12 mouse cellular contexts compared by ENCODE assay signal in the genomic region with DNA sequence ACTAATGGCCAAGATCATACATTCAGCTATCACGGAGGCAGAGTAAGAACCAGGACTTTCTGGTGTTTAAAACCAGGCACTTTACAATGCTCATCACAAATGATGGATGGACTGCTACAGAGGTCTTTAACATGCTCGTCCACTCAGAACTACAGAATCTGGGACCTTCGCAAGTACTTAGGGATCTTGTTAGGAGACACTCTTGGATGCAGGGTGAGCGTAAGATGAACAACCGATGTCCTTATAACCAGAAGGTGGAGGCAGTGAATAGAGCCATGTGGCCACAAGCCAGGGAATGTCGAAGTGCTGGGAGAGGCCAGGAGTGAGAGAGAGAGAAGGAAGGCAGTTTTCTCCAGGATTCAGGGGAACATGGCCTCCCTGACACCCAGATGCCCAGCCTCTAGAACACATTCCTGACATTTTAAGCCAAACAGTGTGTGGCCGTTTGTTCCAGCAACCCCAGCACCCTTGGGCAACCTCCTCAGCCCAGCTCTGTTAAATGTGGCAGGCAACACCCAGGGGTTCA.
A peak's percentile ranks its signal among the peaks of the same experiment; 100 is the strongest.
DNase-seq lines count a peak whose midpoint lies in the region; ATAC-seq lines count a peak whose summit lies in the region.
"Had no signal": no experiment of that assay in that cellular context is flagged by ENCODE, and none has a peak within 500 bp of the region (broad histone marks: within the 10 kb centered on the region; RNA-seq: fewer than 3 reads in every experiment).

No protein-coding gene starts in this region.

- H3K4me2 ChIP-seq in limb, embryonic 12.5 days = no peak overlapping the region
- H3K4me2 ChIP-seq in heart, embryonic 16.5 days (ENCODE audit: low read depth, low read length) = no peak overlapping the region
- H3K4me2 ChIP-seq in midbrain, embryonic 14.5 days (ENCODE audit: low read length) = no peak overlapping the region
- H3K4me2 ChIP-seq: midbrain, embryonic 11.5 days had no signal

- peak; percentile 48 for DNase-seq in adrenal gland, postnatal 10 days
- no peak for DNase-seq in adrenal gland, postnatal 4 days (ENCODE audit: low spot score in 2 of 2)
- DNase-seq in limb, embryonic 10.5 days (ENCODE audit: low spot score) = no peak
- peak; percentile 78 for DNase-seq in lung, postnatal 14 days
- DNase-seq in midbrain, embryonic 14.5 days = no peak
- no peak for DNase-seq in spleen, adult 12 weeks (ENCODE audit: low spot score)
- DNase-seq: adrenal gland, postnatal 25 days; cerebellum, adult 9-10 months; liver had no signal

- no peak overlapping the region for H3K4me3 ChIP-seq in limb, embryonic 12.5 days (replicated peaks)
- H3K4me3 ChIP-seq in limb, embryonic 10.5 days = no peak overlapping the region
- no peak overlapping the region for H3K4me3 ChIP-seq in heart, embryonic 16.5 days (ENCODE audit: low read length)
- no peak overlapping the region for H3K4me3 ChIP-seq in midbrain, embryonic 14.5 days (replicated peaks; ENCODE audit: low read depth, low read length)

- no peaks in the 10 kb centered on the region for H3K9me3 ChIP-seq in limb, embryonic 12.5 days
- H3K9me3 ChIP-seq in limb, embryonic 10.5 days (replicated peaks) = no peaks in the 10 kb centered on the region
- no peaks in the 10 kb centered on the region for H3K9me3 ChIP-seq in heart, embryonic 16.5 days (replicated peaks; ENCODE audit: control insufficient read depth, low read length)
- H3K9me3 ChIP-seq in midbrain, embryonic 14.5 days (ENCODE audit: control insufficient read depth, low read length) = no peaks in the 10 kb centered on the region

- no peaks in the 10 kb centered on the region for H3K27me3 ChIP-seq in limb, embryonic 12.5 days
- H3K27me3 ChIP-seq in limb, embryonic 10.5 days (ENCODE audit: low read depth, poor library complexity, severe bottlenecking) = no peaks in the 10 kb centered on the region
- no peaks in the 10 kb centered on the region for H3K27me3 ChIP-seq in heart, embryonic 16.5 days (ENCODE audit: control insufficient read depth, insufficient read depth, low read length)
- no peaks in the 10 kb centered on the region for H3K27me3 ChIP-seq in midbrain, embryonic 14.5 days (ENCODE audit: control insufficient read depth, insufficient read depth, low read length)

- H3K27ac ChIP-seq in limb, embryonic 12.5 days = peak overlapping the region; percentile 8; the same call in 1 of the 2 replicates
- no peak overlapping the region; the same call in 1 of the 2 replicates for H3K27ac ChIP-seq in limb, embryonic 10.5 days
- H3K27ac ChIP-seq in heart, embryonic 16.5 days (ENCODE audit: low read length) = peak overlapping the region; percentile 79
- no peak overlapping the region for H3K27ac ChIP-seq in midbrain, embryonic 14.5 days (replicated peaks; ENCODE audit: low read depth, low read length)

- peaks cover 11% of the 10 kb centered on the region for H3K4me1 ChIP-seq in limb, embryonic 12.5 days (replicated peaks)
- peaks cover 25% of the 10 kb centered on the region for H3K4me1 ChIP-seq in limb, embryonic 10.5 days
- peaks cover 45% of the 10 kb centered on the region for H3K4me1 ChIP-seq in heart, embryonic 16.5 days (ENCODE audit: control insufficient read depth, insufficient read depth, low read length)
- H3K4me1 ChIP-seq in midbrain, embryonic 14.5 days (ENCODE audit: control insufficient read depth, insufficient read depth, low read length) = no peaks in the 10 kb centered on the region

- H3K36me3 ChIP-seq in limb, embryonic 12.5 days = peaks cover 81% of the 10 kb centered on the region
- H3K36me3 ChIP-seq in limb, embryonic 10.5 days = peaks cover 96% of the 10 kb centered on the region
- H3K36me3 ChIP-seq in heart, embryonic 16.5 days (ENCODE audit: control insufficient read depth, insufficient read depth) = peaks cover 52% of the 10 kb centered on the region
- no peaks in the 10 kb centered on the region for H3K36me3 ChIP-seq in midbrain, embryonic 14.5 days (ENCODE audit: control insufficient read depth, insufficient read depth, low read length)

- 69% methylated on average over 7 of the region's 7 CpGs for WGBS in limb, embryonic 12.5 days
- WGBS in limb, embryonic 10.5 days = 69% methylated on average over 7 of the region's 7 CpGs
- 42% methylated on average over 7 of the region's 7 CpGs for WGBS in heart, embryonic 16.5 days
- WGBS in midbrain, embryonic 14.5 days = 84% methylated on average over 7 of the region's 7 CpGs

- no peak overlapping the region for H3K9ac ChIP-seq in limb, embryonic 12.5 days (replicated peaks)
- peak overlapping the region; percentile 53; the same call in 1 of the 2 replicates for H3K9ac ChIP-seq in heart, embryonic 16.5 days (ENCODE audit: low read length)
- no peak overlapping the region for H3K9ac ChIP-seq in midbrain, embryonic 14.5 days (replicated peaks; ENCODE audit: low read length)

- ATAC-seq in limb, embryonic 12.5 days (ENCODE audit: insufficient number of reproducible peaks, insufficient read depth, low FRiP score, low TSS enrichment, low read depth) = no peak
- no peak for ATAC-seq in heart, embryonic 16.5 days (replicated peaks; ENCODE audit: extremely low read depth, insufficient read depth, low FRiP score)
- ATAC-seq in midbrain, embryonic 14.5 days (ENCODE audit: low FRiP score, low TSS enrichment) = no peak

Comparison
In these comparisons a context has a peak if more than half of its experiments do, and no peak if none do; other contexts are left out.
1. DNase-seq: peak in adrenal gland, postnatal 10 days (single experiment) and lung, postnatal 14 days (single experiment); none in adrenal gland, postnatal 4 days (0 of 2), limb, embryonic 10.5 days (single experiment), midbrain, embryonic 14.5 days (single experiment) and spleen, adult 12 weeks (single experiment).
2. H3K27ac ChIP-seq: peak in limb, embryonic 12.5 days (single experiment) and heart, embryonic 16.5 days (single experiment); none in limb, embryonic 10.5 days (single experiment) and midbrain, embryonic 14.5 days (single experiment).